Mouse (Mus musculus) layer of hippocampus, postnatal 14 days (tissue): ENCODE measurements at regions not wholly inside any gene's neighbourhood (a gene's known extent, or its start where the extent isn't known, plus 50 kb on each side); places are given as distances from the start of the nearest gene placed in this dataset.
A peak's percentile ranks its signal among the peaks of the same experiment; 100 is the strongest.

ENCODE experiments used
- DNase-seq, 2 experiments: peaks; one replicate each; pipeline ENCODE4 v3.0.0; 2021 to 2022; ENCODE audit warnings: low spot score in 2 of 2, mixed read lengths in 1 of 2

GRCm38 (mm10) chr9:90367745-90368144, 97.1 kb upstream of the Tbc1d2b start:
- DNase-seq = peak in 1 of 2 experiments; percentile 6

- no peak for DNase-seq
Observed at GRCm38 (mm10) chr9:90326531-90326930, 55.9 kb upstream of the Tbc1d2b start.
